Mouse (Mus musculus) cerebellum, adult (tissue): ENCODE measurements around the gene Tcf3.

Experiments used
- ATAC-seq: cut with Nextera tagmentation; 2 replicates; pipeline ENCODE4 v1.9.2; 2017; ENCODE audit warnings: mild to moderate bottlenecking, moderate library complexity, mixed read lengths; ENCODE audit not compliant: insufficient number of reproducible peaks, low FRiP score, low TSS enrichment

Tcf3 gene

GRCm38 (mm10) chr10:80440031-80440430 lies 6.6 kb upstream of the Tcf3 start:
- ATAC-seq: no peak

- no peak for ATAC-seq
These were observed 4.5 kb upstream of the Tcf3 start for GRCm38 (mm10) chr10:80437973-80438372.

GRCm38 (mm10) chr10:80436276-80436675 lies 2.8 kb upstream of the Tcf3 start:
- ATAC-seq: no peak

- no peak for ATAC-seq
These were observed 2.3 kb upstream of the Tcf3 start for GRCm38 (mm10) chr10:80435764-80436163.

GRCm38 (mm10) chr10:80434823-80435222 lies 1.4 kb upstream of the Tcf3 start:
- ATAC-seq: no peak

GRCm38 (mm10) chr10:80434233-80434592 lies 766 bp upstream of the Tcf3 start:
- ATAC-seq: no peak

- ATAC-seq: no peak
These were observed 423 bp downstream of the Tcf3 start for GRCm38 (mm10) chr10:80432936-80433512.

- no peak for ATAC-seq
These were observed 1.1 kb downstream of the Tcf3 start for GRCm38 (mm10) chr10:80432387-80432785.

- no peak for ATAC-seq
These were observed 1.7 kb downstream of the Tcf3 start for GRCm38 (mm10) chr10:80431570-80432386.

GRCm38 (mm10) chr10:80430375-80430980 lies 3.0 kb downstream of the Tcf3 start:
- no peak for ATAC-seq

- ATAC-seq: no peak
These were observed 3.6 kb downstream of the Tcf3 start for GRCm38 (mm10) chr10:80429800-80430199.

GRCm38 (mm10) chr10:80425041-80425440 lies 8.4 kb downstream of the Tcf3 start:
- no peak for ATAC-seq

GRCm38 (mm10) chr10:80423562-80423961 lies 9.9 kb downstream of the Tcf3 start:
- no peak for ATAC-seq

GRCm38 (mm10) chr10:80421651-80422472 lies 11.6 kb downstream of the Tcf3 start:
- no peak for ATAC-seq

GRCm38 (mm10) chr10:80421208-80421607 lies 12.2 kb downstream of the Tcf3 start:
- no peak for ATAC-seq

- no peak for ATAC-seq
These were observed 12.7 kb downstream of the Tcf3 start for GRCm38 (mm10) chr10:80420729-80421128.

GRCm38 (mm10) chr10:80419419-80419818 lies 14.0 kb downstream of the Tcf3 start:
- ATAC-seq: no peak

GRCm38 (mm10) chr10:80418311-80418710 lies 15.1 kb downstream of the Tcf3 start:
- peak; percentile 34; the same call in 1 of the 2 replicates for ATAC-seq

GRCm38 (mm10) chr10:80417841-80418240 lies 15.6 kb downstream of the Tcf3 start:
- no peak for ATAC-seq

GRCm38 (mm10) chr10:80417371-80417770 lies 16.1 kb downstream of the Tcf3 start:
- ATAC-seq: no peak

GRCm38 (mm10) chr10:80415566-80415965 lies 17.9 kb downstream of the Tcf3 start:
- no peak for ATAC-seq
